Mouse (Mus musculus) Patski (cell line): Measurements from ENCODE around the gene Galnt6. TPM values are rescaled to one million over a fixed set of nuclear protein-coding genes. Genes with fewer than 3 reads are reported as not detected.

Experiments
- ATAC-seq: fragments of 100-300 bp; one replicate; pipeline ENCODE4 v1.8.0; 2021
- CTCF ChIA-PET: fragments of 350-600 bp; sonication (Branson Sonifier 250); formaldehyde crosslinking; loops from one replicate; lab custom pipeline; 2022; ENCODE audit warnings: inconsistent platforms; lab: Charles Lee
- POLR2A ChIA-PET: fragments of 350-600 bp; sonication (Branson Sonifier 250); formaldehyde crosslinking; loops from one replicate; lab custom pipeline; 2022; ENCODE audit warnings: antibody characterized with exemption, inconsistent platforms; lab: Charles Lee
- DNase-seq: peaks from one replicate; pipeline ENCODE4 v3.0.0-alpha.2; 2011; ENCODE audit warnings: low read depth, low spot score
- H3K27me3 ChIP-seq: fragments of 371-371 bp; one replicate; pipeline ENCODE4 v1.5.1; 2021
- CTCF ChIP-seq: fragments of 100-300 bp; IDR thresholded peaks from one replicate; pipeline ENCODE4 v1.5.1; 2021
- in situ Hi-C: fragments of 300-500 bp; cut with MboI; formaldehyde crosslinking; loops from 3 replicates; pipeline ENCODE4 v1.11.1; 2018; ENCODE audit warnings: low pct_unique_long_range_greater_than_20kb, mixed read lengths
- polyA plus RNA-seq: library from polyadenylated mRNA; unstranded; gene quantifications from one replicate; pipeline ENCODE4 v1.2.3, GENCODE M21; 2021

Galnt6 gene
- polyA plus RNA-seq, 1 experiment from 2014 or later = 0.03 TPM

DNA sequence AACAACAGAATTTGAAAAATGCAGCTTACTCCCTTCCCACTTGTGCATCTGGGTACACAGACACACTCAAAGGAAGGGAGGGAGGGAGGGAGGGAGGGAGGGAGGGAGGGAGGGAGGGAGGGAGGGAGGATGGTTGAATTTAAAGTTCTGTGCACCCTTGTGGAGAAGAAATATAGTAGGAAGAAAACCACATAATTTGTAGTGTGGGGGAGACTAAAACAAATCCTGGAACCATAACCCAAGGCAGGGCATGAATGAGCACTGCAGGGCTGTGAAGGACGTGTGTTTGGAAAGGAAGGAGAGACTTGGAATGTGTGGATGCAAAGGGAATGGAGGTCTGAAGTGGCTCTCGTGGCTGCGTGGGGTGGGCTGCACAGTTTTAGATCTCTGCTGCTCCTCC lies 53.7 kb downstream of the Galnt6 start:
- in situ Hi-C loops = loop anchor here (5.0 kb wide), 1 partner anchor 53 kb away; no protein-coding TSS in a partner anchor
- ATAC-seq (no peak), DNase-seq (no peak)
- POLR2A ChIA-PET = no interaction called here
- H3K27me3 ChIP-seq = no peaks in the 10 kb centered on the region
- CTCF ChIA-PET = interaction anchor here (0.7 kb wide), 1 partner anchor 8 kb away, joined by 4 read pairs; no protein-coding TSS in a partner anchor
- TF ChIP-seq CTCF = no peak

GRCm38 (mm10) chr15:100674566-100674965 lies 54.6 kb downstream of the Galnt6 start:
- ATAC-seq = no peak
- TF ChIP-seq CTCF = no peak
- CTCF ChIA-PET = interaction anchor here (0.7 kb wide), 1 partner anchor 9 kb away, joined by 4 read pairs; no protein-coding TSS in a partner anchor
- no peaks in the 10 kb centered on the region for H3K27me3 ChIP-seq
- in situ Hi-C loops = no loop called here
- POLR2A ChIA-PET = no interaction called here
- DNase-seq = no peak

DNA sequence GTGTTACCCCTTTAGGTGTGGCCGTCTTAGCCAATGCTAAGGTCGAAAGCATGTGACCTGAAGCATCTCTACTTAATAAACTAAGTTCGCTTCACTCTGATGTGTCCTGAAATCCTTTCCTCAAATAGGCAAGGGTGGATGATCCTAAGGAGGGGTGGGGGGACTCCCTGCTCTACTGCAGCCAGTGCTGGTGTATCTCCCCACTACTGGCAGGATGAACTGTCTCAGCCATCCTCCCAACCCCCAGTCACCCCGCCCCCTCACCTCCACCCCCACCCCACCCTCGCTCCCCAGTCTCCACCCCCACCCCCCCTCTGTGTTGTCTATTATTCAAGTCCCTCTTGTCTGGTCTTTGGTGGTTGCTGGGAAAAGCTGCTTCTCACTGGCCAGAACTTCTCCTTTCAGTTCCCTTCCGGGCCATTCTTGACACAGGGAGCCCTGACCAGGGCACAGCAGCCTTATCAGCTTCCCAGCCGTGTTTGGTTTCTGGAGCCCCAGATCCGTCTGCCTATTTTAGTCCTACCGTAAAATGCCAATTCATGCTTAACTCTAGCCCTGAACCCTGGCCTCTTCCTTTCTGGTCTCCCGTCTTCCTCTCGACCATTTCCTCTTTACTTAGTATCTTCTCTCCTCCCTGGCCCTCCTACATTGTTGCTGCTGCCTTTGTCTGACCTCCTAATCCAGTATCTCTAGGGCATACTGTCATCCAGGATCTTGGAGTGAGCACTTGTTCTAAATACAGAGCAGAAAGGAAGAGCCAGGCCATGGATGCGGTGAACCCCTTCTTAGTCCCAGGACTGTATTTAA lies 55.4 kb downstream of the Galnt6 start:
- TF ChIP-seq CTCF = no peak
- DNase-seq (no peak), ATAC-seq (no peak)
- POLR2A ChIA-PET = interaction anchor here (0.6 kb wide), 1 partner anchor 13 kb away, joined by 3 read pairs; no protein-coding TSS in a partner anchor
- H3K27me3 ChIP-seq = no peaks in the 10 kb centered on the region
- in situ Hi-C loops = no loop called here
- CTCF ChIA-PET = no interaction called here

GRCm38 (mm10) chr15:100670833-100671232 lies 58.3 kb downstream of the Galnt6 start:
- ATAC-seq (no peak), DNase-seq (no peak)
- no peaks in the 10 kb centered on the region for H3K27me3 ChIP-seq
- no peak for TF ChIP-seq CTCF
- ChIA-PET CTCF (no interaction called here), POLR2A (no interaction called here)
- in situ Hi-C loops = no loop called here

DNA sequence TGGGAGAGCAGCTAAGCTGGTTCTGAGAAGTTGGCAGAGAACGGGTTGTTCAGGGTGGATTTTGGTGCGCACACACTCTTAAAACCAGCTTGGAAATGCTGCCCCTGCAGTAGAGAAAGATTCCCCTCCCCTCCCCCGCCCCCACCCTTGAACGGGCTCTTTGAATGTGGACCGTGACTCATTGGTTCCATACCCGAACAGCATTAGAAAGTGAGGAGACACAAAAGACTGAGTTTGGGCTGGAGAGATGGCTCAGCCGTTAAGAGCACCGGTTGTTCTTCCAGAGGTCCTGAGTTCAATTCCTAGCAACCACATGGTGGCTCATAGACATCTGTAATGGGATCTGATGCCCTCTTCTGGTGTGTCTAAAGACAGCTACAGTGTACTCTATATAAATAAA lies 59.2 kb downstream of the Galnt6 start:
- ChIA-PET CTCF (no interaction called here), POLR2A (no interaction called here)
- no peak for ATAC-seq
- no peak for TF ChIP-seq CTCF
- in situ Hi-C loops = no loop called here
- DNase-seq = no peak
- H3K27me3 ChIP-seq = no peaks in the 10 kb centered on the region

- ATAC-seq = peak; percentile 17
- in situ Hi-C loops = no loop called here
Observed at GRCm38 (mm10) chr15:100669337-100669736, 59.8 kb downstream of the Galnt6 start, which contains the start of gene Bin2. TSS of gene Bin2 (minus strand) at chr15:100669553.

DNA sequence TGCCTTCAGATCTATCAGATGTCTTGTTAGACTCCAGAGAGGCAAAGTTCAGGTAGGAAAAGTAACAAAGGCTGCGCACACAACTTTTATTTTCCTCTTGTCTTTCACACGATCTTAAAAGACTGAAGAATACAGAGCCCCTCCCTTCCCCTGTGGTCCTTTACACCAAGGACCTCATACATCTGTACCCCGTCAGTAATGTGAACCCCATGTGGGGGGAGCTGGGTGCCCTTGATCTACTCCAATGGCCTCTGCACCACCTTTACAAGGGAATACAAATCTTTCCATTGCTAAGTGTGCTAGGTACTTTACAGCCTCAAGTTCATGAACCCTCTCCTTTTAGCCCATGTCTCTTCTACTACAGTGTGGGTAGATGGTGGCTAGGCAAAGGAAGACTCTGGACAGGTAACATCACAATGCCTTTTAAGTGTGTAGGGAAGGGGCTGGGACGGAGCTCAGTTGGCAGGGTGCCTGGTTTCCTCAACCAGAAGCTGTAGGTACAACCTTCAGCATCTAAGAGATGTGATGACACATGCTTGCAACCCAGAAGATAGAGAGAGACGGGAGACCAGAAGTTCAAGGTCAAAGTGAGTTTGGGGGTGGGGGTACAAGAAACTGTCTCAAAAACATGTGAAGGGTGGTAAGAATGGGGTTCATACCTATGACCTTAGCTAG lies 61.2 kb downstream of the Galnt6 start:
- TF ChIP-seq CTCF = no peak
- ATAC-seq = no peak
- no peaks in the 10 kb centered on the region for H3K27me3 ChIP-seq
- no peak for DNase-seq
- POLR2A ChIA-PET = interaction anchor here (0.7 kb wide), 1 partner anchor 615 kb away, joined by 3 read pairs; no protein-coding TSS in a partner anchor
- CTCF ChIA-PET = interaction anchor here (0.8 to 2.7 kb wide), 3 partner anchors 14 to 22 kb away, joined by 3 to 9 read pairs (median 3); no protein-coding TSS in a partner anchor
- in situ Hi-C loops = no loop called here

More at GRCm38 (mm10) chr15:100669337-100669736, 59.8 kb downstream of the Galnt6 start, which contains the start of gene Bin2:
- ChIA-PET CTCF (no interaction called here), POLR2A (no interaction called here)
- TF ChIP-seq CTCF = no peak
- no peak for DNase-seq
- no peaks in the 10 kb centered on the region for H3K27me3 ChIP-seq

- no peak for DNase-seq
- in situ Hi-C loops = no loop called here
- POLR2A ChIA-PET = no interaction called here
- no peaks in the 10 kb centered on the region for H3K27me3 ChIP-seq
- CTCF ChIA-PET = interaction anchor here (1.7 to 2.7 kb wide), 2 partner anchors 10 to 14 kb away, joined by 4 to 9 read pairs; no protein-coding TSS in a partner anchor
- no peak for ATAC-seq
- no peak for TF ChIP-seq CTCF
Observed at GRCm38 (mm10) chr15:100667420-100667819, 61.8 kb downstream of the Galnt6 start.

GRCm38 (mm10) chr15:100666851-100667250 lies 62.3 kb downstream of the Galnt6 start:
- no peaks in the 10 kb centered on the region for H3K27me3 ChIP-seq
- ChIA-PET POLR2A (interaction anchor here (0.7 kb wide), 2 partner anchors 9 to 30 kb away, joined by 3 read pairs; no protein-coding TSS in a partner anchor), CTCF (interaction anchor here (1.7 to 2.7 kb wide), 2 partner anchors 11 to 13 kb away, joined by 4 to 9 read pairs; no protein-coding TSS in a partner anchor)
- TF ChIP-seq CTCF = no peak
- DNase-seq (no peak), ATAC-seq (no peak)
- in situ Hi-C loops = no loop called here

GRCm38 (mm10) chr15:100666219-100666696 lies 62.9 kb downstream of the Galnt6 start:
- in situ Hi-C loops = no loop called here
- DNase-seq = no peak
- ChIA-PET CTCF (interaction anchor here (0.7 to 2.7 kb wide), 4 partner anchors 11 to 532 kb away, joined by 3 to 9 read pairs (median 4); no protein-coding TSS in a partner anchor), POLR2A (interaction anchor here (0.5 to 0.7 kb wide), 3 partner anchors 9 to 31 kb away, joined by 3 read pairs; no protein-coding TSS in a partner anchor)
- H3K27me3 ChIP-seq = no peaks in the 10 kb centered on the region
- ATAC-seq = no peak
- TF ChIP-seq CTCF = no peak
